Mouse (Mus musculus): ENCODE measurements around the gene C2cd5.

Gene C2cd5

DNA sequence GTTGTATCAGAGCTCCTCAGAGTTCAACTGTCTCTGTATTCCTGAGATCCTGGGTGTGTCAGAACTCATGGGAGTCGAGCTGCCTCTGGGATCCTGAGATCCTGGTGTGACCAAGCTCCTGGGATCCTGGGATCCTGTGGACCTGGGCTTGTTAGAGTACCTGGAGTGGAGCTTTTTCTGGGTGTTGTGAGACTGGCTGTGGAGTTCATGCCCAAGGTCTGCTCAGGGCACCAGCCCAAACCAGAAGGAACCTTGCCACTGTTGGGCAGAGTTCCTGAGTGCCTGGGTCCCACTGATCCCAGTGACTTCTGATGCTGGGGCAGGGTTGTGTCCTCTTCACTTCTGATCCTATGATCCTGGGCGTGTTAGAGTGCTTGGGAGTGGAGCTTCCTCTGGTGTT is 127.7 kb downstream of the C2cd5 start:
- DNase-seq: no peak

DNA sequence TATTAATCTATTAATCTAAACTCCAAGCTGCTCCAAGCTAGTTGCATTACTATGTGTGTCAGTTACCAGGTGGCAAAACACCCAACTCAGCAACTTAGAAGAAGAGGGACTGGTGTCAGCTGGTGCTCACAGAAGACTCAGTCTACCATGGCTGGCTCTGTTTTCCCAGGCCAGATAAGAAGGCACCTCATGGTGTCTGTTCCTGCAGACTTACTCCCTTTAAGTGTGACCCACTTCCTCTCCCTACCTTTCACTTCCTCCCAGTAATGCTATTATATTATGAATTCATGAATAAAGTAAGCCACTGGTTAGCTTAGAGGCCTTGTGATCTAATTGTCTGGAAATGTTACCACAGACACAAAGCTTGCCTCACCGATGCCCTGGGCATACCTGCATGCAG is 132.5 kb downstream of the C2cd5 start:
- no peak for DNase-seq

DNA sequence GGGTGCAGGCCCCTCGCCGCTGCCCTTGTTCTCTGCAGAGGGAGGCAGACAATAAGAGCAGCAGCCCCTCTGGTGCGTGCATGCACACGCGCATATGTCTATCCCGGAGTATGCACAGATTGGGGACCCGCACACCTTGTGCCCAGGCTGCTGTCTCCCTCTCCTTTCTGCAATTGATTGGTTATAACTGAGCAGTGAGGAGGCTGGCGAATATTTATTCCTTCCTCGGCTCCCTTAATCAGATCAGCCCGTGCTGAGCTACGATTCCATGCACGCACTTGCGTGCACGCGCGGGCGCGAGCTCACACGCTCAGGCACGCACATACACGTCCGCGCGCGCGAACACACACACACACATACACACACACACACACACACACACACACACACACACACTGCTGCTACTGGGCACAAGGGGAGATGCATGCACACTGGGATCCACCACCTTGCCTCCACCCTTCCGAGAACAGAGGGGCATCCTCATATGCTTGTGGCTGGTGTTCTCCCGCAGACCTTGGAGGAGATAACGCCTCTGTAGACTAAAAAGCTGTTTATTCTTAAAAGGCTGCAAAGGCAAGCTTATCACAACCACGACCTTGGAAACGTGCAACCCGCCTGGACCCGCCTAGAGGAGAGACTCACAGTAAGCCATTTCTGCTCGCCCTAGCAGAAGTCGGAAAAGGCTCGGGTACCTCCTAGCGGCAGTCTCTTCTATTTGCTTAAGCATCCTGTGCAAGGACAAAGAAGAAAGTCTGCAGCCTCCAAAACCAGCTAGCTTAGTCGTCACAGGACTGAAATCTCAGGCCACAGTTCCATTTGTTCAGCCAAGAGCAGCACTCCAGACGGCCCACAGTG is 135.2 kb downstream of the C2cd5 start:
- peak; percentile 92 for DNase-seq

DNA sequence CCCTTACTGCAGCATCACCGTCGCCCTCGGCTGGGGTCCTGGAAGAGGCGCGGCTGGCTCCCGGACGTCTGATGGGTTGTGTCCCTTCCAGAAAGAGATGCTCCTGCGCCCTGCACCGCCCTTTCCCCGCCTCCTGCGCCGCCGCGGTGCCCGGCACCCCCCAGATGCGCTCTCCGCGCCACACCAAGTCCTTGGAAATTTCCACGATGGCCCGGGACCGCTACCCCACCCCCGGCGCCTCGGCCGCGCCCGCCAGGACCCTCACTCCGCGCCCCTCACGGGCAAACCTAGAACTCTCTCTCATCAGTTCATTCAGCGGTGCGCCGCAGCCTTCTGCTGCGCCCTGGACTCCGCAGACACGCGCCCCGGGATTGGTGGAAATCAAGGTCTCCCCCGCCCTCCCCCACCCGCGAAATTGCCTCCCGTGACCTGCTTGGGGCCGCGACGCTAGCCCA is 135.8 kb downstream of the C2cd5 start, which contains the start of gene St8sia1:
TSS of gene St8sia1 (minus strand) at position 377 of the 455 bp plus-strand sequence.
- DNase-seq: peak; percentile 73

DNA sequence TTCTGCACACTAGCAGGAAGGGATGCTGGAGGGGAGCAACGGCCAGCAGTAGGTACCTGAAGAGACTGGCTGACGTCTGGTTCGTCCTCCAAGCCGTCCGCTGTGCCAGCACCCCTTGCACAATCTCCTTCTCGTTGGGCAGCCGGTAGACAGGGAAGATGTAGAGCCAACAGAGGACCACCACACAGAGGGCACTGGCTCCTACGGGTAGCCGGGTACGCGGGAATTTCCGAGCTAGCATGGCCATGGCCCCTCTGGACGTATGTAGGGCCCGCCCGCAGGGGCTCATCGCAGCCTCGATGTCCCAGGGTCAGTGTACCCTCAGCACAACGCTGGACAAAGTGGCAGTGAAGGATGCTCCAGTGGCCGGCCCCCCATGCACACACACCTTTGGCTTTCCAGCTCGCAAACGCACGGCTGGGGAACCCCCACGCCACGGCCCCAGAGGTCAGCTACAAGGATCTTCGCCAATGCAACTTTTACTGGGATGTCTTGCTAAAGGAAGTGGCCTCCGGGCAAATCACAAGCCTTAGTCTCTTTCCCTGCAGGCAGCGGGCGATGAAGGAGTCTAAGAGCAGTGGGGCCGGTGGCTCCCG is 136.4 kb downstream of the C2cd5 start:
- DNase-seq: no peak

DNA sequence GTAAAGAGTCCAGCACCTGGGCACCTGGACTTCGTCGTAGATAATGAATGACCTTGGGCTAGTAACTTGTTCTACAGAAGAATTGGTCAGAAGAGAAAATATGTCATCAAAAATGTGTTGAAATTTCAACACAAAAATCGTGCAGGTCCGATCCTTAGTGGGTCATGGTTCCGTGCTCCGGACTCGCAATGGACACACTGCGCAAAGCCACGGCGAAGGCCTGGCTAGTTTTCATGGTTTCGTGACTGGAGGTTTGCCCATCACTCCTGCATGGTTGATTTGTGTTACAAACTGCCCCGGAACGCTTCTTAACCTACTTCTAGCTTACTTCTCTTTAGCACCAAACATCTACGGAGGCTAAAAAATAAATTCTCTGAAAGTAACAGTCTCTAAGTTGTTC is 137.1 kb downstream of the C2cd5 start:
- DNase-seq: no peak

DNA sequence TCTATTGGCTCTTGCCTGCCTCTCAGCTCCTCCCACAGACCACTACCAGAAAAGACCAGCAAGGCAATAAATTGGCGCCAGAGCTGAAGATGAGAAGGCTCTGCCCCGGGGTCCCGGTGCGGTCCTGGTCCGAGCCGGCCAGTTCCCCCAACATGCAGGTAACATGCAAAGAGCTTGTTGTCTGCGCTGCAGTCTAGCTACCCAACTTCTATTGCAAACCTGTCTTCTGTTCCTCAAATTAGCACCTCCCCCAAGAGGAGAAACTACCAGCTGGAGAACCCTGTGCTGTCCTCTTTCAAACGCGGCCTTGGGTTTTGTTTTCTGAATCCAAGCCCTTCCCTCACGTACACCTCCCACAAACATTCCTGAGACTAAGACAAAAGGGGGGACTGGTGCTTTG is 137.5 kb downstream of the C2cd5 start:
- DNase-seq: no peak

DNA sequence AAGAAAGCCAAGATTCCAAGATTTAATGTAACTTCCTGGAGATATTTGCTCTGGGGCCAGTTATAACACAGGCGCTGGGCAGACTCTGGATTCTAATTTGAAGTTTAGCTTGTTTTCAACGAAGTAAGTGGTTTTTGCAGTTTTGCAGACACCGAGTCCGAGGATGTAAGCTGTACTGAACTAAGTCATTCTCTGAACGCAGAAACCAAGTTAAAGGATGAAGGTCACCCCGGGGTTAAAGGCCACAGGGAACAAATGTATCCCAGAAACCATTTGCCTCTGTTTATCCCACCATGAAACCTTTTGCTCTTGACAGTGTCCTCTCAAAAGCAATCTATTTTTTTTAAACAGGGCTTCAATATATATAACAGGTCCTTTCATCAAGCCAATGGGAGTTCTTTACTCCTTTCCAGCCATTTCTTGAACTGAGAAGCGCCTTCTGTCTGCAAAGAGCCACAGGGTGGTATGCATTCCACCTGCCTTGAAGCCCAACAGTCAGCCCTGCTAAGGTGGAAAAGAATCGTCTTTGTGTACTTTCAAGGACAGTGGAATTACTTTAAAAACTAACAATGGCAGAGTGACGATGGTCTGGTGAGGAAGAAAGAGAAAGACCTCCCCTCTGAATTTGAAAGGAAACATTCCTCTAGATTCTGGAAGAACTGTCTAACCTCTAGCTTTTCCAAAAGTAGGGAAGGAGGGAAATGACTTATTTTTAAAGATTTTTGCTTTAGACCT is 138.1 kb downstream of the C2cd5 start:
- DNase-seq: no peak

All from embryo, embryonic 11 days (tissue).